Mouse (Mus musculus): Measurements from ENCODE around the gene Tmem132b.

Gene Tmem132b

GRCm38 (mm10) chr5:125772756-125773155 is 241.2 kb downstream of the Tmem132b start:
- DNase-seq (ENCODE audit: low spot score): no peak

GRCm38 (mm10) chr5:125780332-125780731 is 248.8 kb downstream of the Tmem132b start:
- DNase-seq (ENCODE audit: low spot score): no peak

- no peak for DNase-seq (ENCODE audit: low spot score)
Measured at GRCm38 (mm10) chr5:125792643-125793042, 261.1 kb downstream of the Tmem132b start.

GRCm38 (mm10) chr5:125794318-125794717 is 262.7 kb downstream of the Tmem132b start:
- DNase-seq (ENCODE audit: low spot score): no peak

GRCm38 (mm10) chr5:125799622-125800021 is 268.0 kb downstream of the Tmem132b start:
- DNase-seq (ENCODE audit: low spot score): no peak

GRCm38 (mm10) chr5:125800025-125800424 is 268.5 kb downstream of the Tmem132b start:
- DNase-seq (ENCODE audit: low spot score): no peak

- no peak for DNase-seq (ENCODE audit: low spot score)
Measured at GRCm38 (mm10) chr5:125802801-125803200, 271.2 kb downstream of the Tmem132b start.

GRCm38 (mm10) chr5:125805327-125805726 is 273.8 kb downstream of the Tmem132b start:
- peak; percentile 81 for DNase-seq (ENCODE audit: low spot score)

- DNase-seq (ENCODE audit: low spot score): no peak
Measured at GRCm38 (mm10) chr5:125807861-125808260, 276.3 kb downstream of the Tmem132b start.

- peak; percentile 40 for DNase-seq (ENCODE audit: low spot score)
Measured at GRCm38 (mm10) chr5:125829342-125829741, 297.8 kb downstream of the Tmem132b start.

- DNase-seq (ENCODE audit: low spot score): peak; percentile 21
Measured at GRCm38 (mm10) chr5:125835890-125836289, 304.3 kb downstream of the Tmem132b start.

- no peak for DNase-seq (ENCODE audit: low spot score)
Measured at GRCm38 (mm10) chr5:125836761-125837160, 305.2 kb downstream of the Tmem132b start.
